Mouse (Mus musculus) kidney, adult 2 months (tissue): ENCODE measurements around the gene Htr2a. TPM values are rescaled to one million over a fixed set of nuclear protein-coding genes. Genes with fewer than 3 reads are reported as not detected.

Experiments used
- DNase-seq: peaks from one replicate; pipeline ENCODE4 v3.0.0; 2021
- H3K27ac ChIP-seq: fragments of 200-500 bp; 2 replicates; pipeline ENCODE4 v1.5.1; 2012; ENCODE audit warnings: low read depth, low read length, control low read depth, inconsistent platforms; ENCODE audit not compliant: insufficient read depth
- H3K27me3 ChIP-seq: fragments of 200-500 bp; replicated peaks from 2 replicates; pipeline ENCODE4 v1.6.1; 2012; ENCODE audit warnings: mild to moderate bottlenecking, moderate library complexity, low read length, inconsistent platforms; ENCODE audit not compliant: control insufficient read depth, insufficient read depth
- H3K36me3 ChIP-seq: fragments of 200-500 bp; 2 replicates; pipeline ENCODE4 v1.6.1; 2012; ENCODE audit warnings: mild to moderate bottlenecking, moderate library complexity, low read length, inconsistent platforms; ENCODE audit not compliant: control insufficient read depth, insufficient read depth
- H3K4me1 ChIP-seq: fragments of 200-500 bp; 2 replicates; pipeline ENCODE4 v1.6.1; 2011; ENCODE audit warnings: low read length; ENCODE audit not compliant: control insufficient read depth, insufficient read depth
- H3K4me3 ChIP-seq: fragments of 200-500 bp; 2 replicates; pipeline ENCODE4 v1.5.1; 2011; ENCODE audit warnings: mild to moderate bottlenecking, low read depth, low read length, control low read depth; ENCODE audit not compliant: insufficient read depth
- CTCF ChIP-seq: fragments of 200-500 bp; conservative IDR thresholded peaks from 2 replicates; pipeline ENCODE4 v1.5.1; 2011; ENCODE audit warnings: low read depth, mild to moderate bottlenecking, control low read depth, low read length, moderate library complexity, mixed read lengths; ENCODE audit not compliant: insufficient read depth, insufficient read length
- POLR2A ChIP-seq: fragments of 200-500 bp; IDR thresholded peaks from one replicate; pipeline ENCODE4 v1.6.1; 2011; ENCODE audit warnings: low read depth, low read length, control low read depth
- WGBS: fragments of 180-500 bp; shearing (Covaris S2); methylation state at CpG from one replicate; pipeline ENCODE4 v1.1.7; 2018; 5-methylcytosine and 5-hydroxymethylcytosine counted together
- polyA plus RNA-seq: library from polyadenylated mRNA; depleted of rRNA; stranded (reverse); fragments of >200 nt; gene quantifications from 2 replicates; pipeline ENCODE4 v1.2.3, GENCODE M21; 2012

The Htr2a gene
- polyA plus RNA-seq, 1 experiment, result 0.16 TPM

- Histone ChIP-seq H3K27ac (no peak overlapping the region), H3K4me3 (no peak overlapping the region), H3K27me3 (no peaks in the 10 kb centered on the region), H3K4me1 (no peaks in the 10 kb centered on the region), H3K36me3 (no peaks in the 10 kb centered on the region)
- TF ChIP-seq CTCF, result no peak
- no peak for TF ChIP-seq POLR2A
- whole genome bisulfite sequencing, result 80% methylated on average over 10 of the region's 10 CpGs
- DNase-seq, result no peak
These were observed 31.7 kb downstream of the Htr2a start for GRCm38 (mm10) chr14:74672137-74673019.

- Histone ChIP-seq H3K27me3 (no peaks in the 10 kb centered on the region), H3K4me1 (no peaks in the 10 kb centered on the region), H3K27ac (no peak overlapping the region), H3K4me3 (no peak overlapping the region), H3K36me3 (no peaks in the 10 kb centered on the region)
- TF ChIP-seq POLR2A (no peak), CTCF (no peak)
- WGBS, result 85% methylated on average over 3 of the region's 3 CpGs
- no peak for DNase-seq
These were observed 32.3 kb downstream of the Htr2a start for GRCm38 (mm10) chr14:74673020-74673350.

- WGBS, result 73% methylated on average over 3 of the region's 3 CpGs
- no peaks in the 10 kb centered on the region for H3K27me3 ChIP-seq
- TF ChIP-seq CTCF (no peak), POLR2A (no peak)
- no peak overlapping the region for H3K27ac ChIP-seq
- no peak for DNase-seq
- H3K4me3 ChIP-seq, result no peak overlapping the region
- no peaks in the 10 kb centered on the region for H3K4me1 ChIP-seq
- no peaks in the 10 kb centered on the region for H3K36me3 ChIP-seq
These were observed 32.9 kb downstream of the Htr2a start for GRCm38 (mm10) chr14:74673584-74673983.

- no peak for DNase-seq
These were observed 39.2 kb downstream of the Htr2a start for GRCm38 (mm10) chr14:74679841-74680240.

GRCm38 (mm10) chr14:74684298-74684978 is 43.8 kb downstream of the Htr2a start:
- Histone ChIP-seq H3K4me3 (no peak overlapping the region), H3K27ac (no peak overlapping the region), H3K36me3 (no peaks in the 10 kb centered on the region), H3K4me1 (no peaks in the 10 kb centered on the region), H3K27me3 (no peaks in the 10 kb centered on the region)
- no peak for TF ChIP-seq POLR2A
- TF ChIP-seq CTCF, result no peak
- DNase-seq, result no peak
- WGBS, result 80% methylated on average over 5 of the region's 5 CpGs

More at GRCm38 (mm10) chr14:74679841-74680240, 39.2 kb downstream of the Htr2a start:
- Histone ChIP-seq H3K4me3 (no peak overlapping the region), H3K4me1 (no peaks in the 10 kb centered on the region), H3K36me3 (no peaks in the 10 kb centered on the region), H3K27me3 (no peaks in the 10 kb centered on the region), H3K27ac (no peak overlapping the region)
- WGBS, result 89% methylated on average over 5 of the region's 5 CpGs
- no peak for TF ChIP-seq POLR2A
- TF ChIP-seq CTCF, result no peak

- H3K4me3 ChIP-seq, result no peak overlapping the region
- no peaks in the 10 kb centered on the region for H3K4me1 ChIP-seq
- no peak for TF ChIP-seq POLR2A
- H3K27ac ChIP-seq, result no peak overlapping the region
- no peaks in the 10 kb centered on the region for H3K36me3 ChIP-seq
- WGBS, result 89% methylated on average over 2 of the region's 2 CpGs
- no peak for DNase-seq
- no peaks in the 10 kb centered on the region for H3K27me3 ChIP-seq
These were observed 51.3 kb downstream of the Htr2a start for GRCm38 (mm10) chr14:74691963-74692362.

GRCm38 (mm10) chr14:74696766-74697165 is 56.1 kb downstream of the Htr2a start:
- no peak for DNase-seq
- Histone ChIP-seq H3K27ac (no peak overlapping the region), H3K36me3 (no peaks in the 10 kb centered on the region), H3K4me3 (no peak overlapping the region), H3K4me1 (no peaks in the 10 kb centered on the region), H3K27me3 (no peaks in the 10 kb centered on the region)
- 27% methylated on average over 4 of the region's 4 CpGs for WGBS
- TF ChIP-seq CTCF (no peak), POLR2A (no peak)
